Mouse (Mus musculus): Measurements from ENCODE around the gene Olfr1036.

DNA sequence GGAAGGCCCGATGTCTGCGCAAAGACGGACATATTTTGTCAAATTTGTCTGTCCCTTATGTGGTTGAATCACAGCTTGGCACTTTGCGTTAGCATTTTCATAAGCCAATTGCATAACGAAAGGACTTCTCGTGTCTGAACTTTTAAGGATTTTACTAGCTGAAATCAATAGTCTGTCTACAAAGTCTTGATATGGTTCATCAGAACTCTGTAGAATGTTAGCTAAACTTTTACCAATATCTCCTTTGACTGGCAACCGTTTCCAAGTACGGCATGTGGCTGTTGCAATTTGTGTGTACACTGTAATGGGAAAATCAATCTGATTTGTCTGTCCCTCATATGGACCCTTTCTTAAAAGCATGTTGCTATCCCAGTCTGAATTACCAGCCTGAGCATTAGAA lies 3.6 kb upstream of the Olfr1036 start:
- TF ChIP-seq CTCF (IDR thresholded peaks at IDR 0.05; ENCODE audit: control insufficient read depth, insufficient read depth, insufficient read length) (no peak), MAX (IDR thresholded peaks at IDR 0.05) (no peak), CEBPB (IDR thresholded peaks at IDR 0.05; ENCODE audit: low read depth) (no peak), USF1 (IDR thresholded peaks at IDR 0.05; ENCODE audit: low read depth) (no peak)

Data from C2C12 (cell line).